Mouse (Mus musculus) embryonic facial prominence, embryonic 15.5 days (tissue): ENCODE measurements around the gene Arhgef1. TPM values are rescaled to one million over a fixed set of nuclear protein-coding genes. Genes with fewer than 3 reads are reported as not detected.

Experiments used
- ATAC-seq: fragments of 200-750 bp; cut with Nextera tagmentation; 2 replicates; pipeline ENCODE4 v1.8.0; 2017; ENCODE audit warnings: low read depth, moderate TSS enrichment; ENCODE audit not compliant: insufficient number of reproducible peaks, low FRiP score, low TSS enrichment
- H3K27ac ChIP-seq: fragments of 300-500 bp; sonication (generic); replicated peaks from 2 replicates; pipeline ENCODE4 v1.5.1; 2015; ENCODE audit warnings: mild to moderate bottlenecking, inconsistent platforms
- H3K27me3 ChIP-seq: fragments of 300-500 bp; sonication (generic); 2 replicates; pipeline ENCODE4 v1.6.1; 2015; ENCODE audit warnings: inconsistent platforms
- H3K36me3 ChIP-seq: fragments of 300-500 bp; sonication (generic); 2 replicates; pipeline ENCODE4 v1.6.1; 2015; ENCODE audit warnings: mild to moderate bottlenecking, inconsistent platforms
- H3K4me1 ChIP-seq: fragments of 300-500 bp; sonication (generic); 2 replicates; pipeline ENCODE4 v1.6.1; 2015; ENCODE audit warnings: inconsistent platforms
- H3K4me2 ChIP-seq: fragments of 300-500 bp; sonication (generic); replicated peaks from 2 replicates; pipeline ENCODE4 v1.6.1; 2015; ENCODE audit warnings: mild to moderate bottlenecking, inconsistent platforms
- H3K4me3 ChIP-seq: fragments of 300-500 bp; sonication (generic); replicated peaks from 2 replicates; pipeline ENCODE4 v1.5.1; 2015; ENCODE audit warnings: mild to moderate bottlenecking, inconsistent platforms
- H3K9ac ChIP-seq: fragments of 300-500 bp; sonication (generic); 2 replicates; pipeline ENCODE4 v1.6.1; 2015; ENCODE audit warnings: inconsistent platforms
- H3K9me3 ChIP-seq: fragments of 300-500 bp; sonication (generic); replicated peaks from 2 replicates; pipeline ENCODE4 v1.6.1; 2016; ENCODE audit warnings: inconsistent platforms
- WGBS: fragments of 180-500 bp; shearing (Covaris S2); methylation state at CpG from one replicate; pipeline ENCODE4 v1.1.7; 2015; 5-methylcytosine and 5-hydroxymethylcytosine counted together
- polyA plus RNA-seq: library from polyadenylated mRNA; unstranded; fragments of >200 nt; fragmentation: Nextera tagmentation; extraction: Ambion mirVana; gene quantifications from 2 replicates; pipeline ENCODE4 v1.2.1, GENCODE M21; 2015

Gene Arhgef1
- polyA plus RNA-seq, 1 experiment from 2014 or later, result 126 TPM

GRCm38 (mm10) chr7:24948774-24949173 lies 46.1 kb downstream of the Arhgef1 start:
- Histone ChIP-seq H3K4me2 (no peak overlapping the region), H3K36me3 (no peaks in the 10 kb centered on the region), H3K27me3 (peaks cover 100% of the 10 kb centered on the region), H3K9ac (no peak overlapping the region), H3K4me1 (peaks cover 11% of the 10 kb centered on the region), H3K9me3 (no peaks in the 10 kb centered on the region), H3K27ac (no peak overlapping the region), H3K4me3 (no peak overlapping the region)
- 1% methylated on average over 28 of the region's 29 CpGs for WGBS
- ATAC-seq, result no peak

GRCm38 (mm10) chr7:24949958-24950623 lies 47.4 kb downstream of the Arhgef1 start:
- Histone ChIP-seq H3K9ac (no peak overlapping the region), H3K4me2 (no peak overlapping the region), H3K4me1 (peaks cover 5% of the 10 kb centered on the region; the same call in 1 of the 2 replicates), H3K4me3 (no peak overlapping the region), H3K36me3 (no peaks in the 10 kb centered on the region), H3K27ac (no peak overlapping the region), H3K27me3 (peaks cover 100% of the 10 kb centered on the region), H3K9me3 (no peaks in the 10 kb centered on the region)
- WGBS, result under 1% methylated on average over 8 of the region's 8 CpGs
- ATAC-seq, result no peak

GRCm38 (mm10) chr7:24953966-24954365 lies 51.3 kb downstream of the Arhgef1 start:
- 3% methylated on average over 23 of the region's 24 CpGs for WGBS
- Histone ChIP-seq H3K27me3 (peaks cover 86% of the 10 kb centered on the region), H3K4me2 (peak overlapping the region; percentile 63), H3K9me3 (no peaks in the 10 kb centered on the region), H3K9ac (0 out of 2 replicates have a peak overlapping the region, but pooled peaks have one; percentile 12), H3K36me3 (no peaks in the 10 kb centered on the region), H3K27ac (no peak overlapping the region), H3K4me3 (peak overlapping the region; percentile 44), H3K4me1 (peaks cover 11% of the 10 kb centered on the region; the same call in 1 of the 2 replicates)
- ATAC-seq, result no peak

GRCm38 (mm10) chr7:24954450-24954849 lies 51.7 kb downstream of the Arhgef1 start:
- Histone ChIP-seq H3K4me2 (peak overlapping the region; percentile 63), H3K27me3 (peaks cover 81% of the 10 kb centered on the region), H3K27ac (no peak overlapping the region), H3K9me3 (no peaks in the 10 kb centered on the region), H3K4me1 (peaks cover 11% of the 10 kb centered on the region; the same call in 1 of the 2 replicates), H3K36me3 (no peaks in the 10 kb centered on the region), H3K9ac (peak overlapping the region; percentile 12; the same call in 1 of the 2 replicates), H3K4me3 (peak overlapping the region; percentile 44)
- 1% methylated on average over 26 of the region's 30 CpGs for WGBS
- peak; percentile 59; the same call in 1 of the 2 replicates for ATAC-seq

GRCm38 (mm10) chr7:24955226-24955625 lies 52.5 kb downstream of the Arhgef1 start:
- Histone ChIP-seq H3K27me3 (peaks cover 73% of the 10 kb centered on the region), H3K27ac (no peak overlapping the region), H3K4me2 (peak overlapping the region; percentile 63), H3K36me3 (no peaks in the 10 kb centered on the region), H3K9me3 (no peaks in the 10 kb centered on the region), H3K9ac (0 out of 2 replicates have a peak overlapping the region, but pooled peaks have one; percentile 31), H3K4me3 (peak overlapping the region; percentile 44), H3K4me1 (peaks cover 11% of the 10 kb centered on the region; the same call in 1 of the 2 replicates)
- 4% methylated on average over 29 of the region's 33 CpGs for WGBS
- no peak for ATAC-seq

- no peak overlapping the region for H3K9ac ChIP-seq
- H3K9me3 ChIP-seq, result no peaks in the 10 kb centered on the region
- WGBS, result 61% methylated on average over 2 of the region's 2 CpGs
- H3K4me2 ChIP-seq, result no peak overlapping the region
- no peak overlapping the region for H3K4me3 ChIP-seq
- no peak for ATAC-seq
- no peaks in the 10 kb centered on the region for H3K27me3 ChIP-seq
- H3K4me1 ChIP-seq, result no peaks in the 10 kb centered on the region
- peaks cover under 1% of the 10 kb centered on the region; the same call in 1 of the 2 replicates for H3K36me3 ChIP-seq
- no peak overlapping the region for H3K27ac ChIP-seq
Measured at GRCm38 (mm10) chr7:24964288-24964687, 61.6 kb downstream of the Arhgef1 start.

GRCm38 (mm10) chr7:24964897-24965535 lies 62.3 kb downstream of the Arhgef1 start:
- H3K4me1 ChIP-seq, result no peaks in the 10 kb centered on the region
- H3K27me3 ChIP-seq, result no peaks in the 10 kb centered on the region
- no peak; the same call in 1 of the 2 replicates for ATAC-seq
- H3K27ac ChIP-seq, result no peak overlapping the region
- no peak overlapping the region for H3K4me3 ChIP-seq
- 4% methylated on average over 5 of the region's 5 CpGs for WGBS
- peaks cover 8% of the 10 kb centered on the region; the same call in 1 of the 2 replicates for H3K36me3 ChIP-seq
- no peak overlapping the region for H3K4me2 ChIP-seq
- no peak overlapping the region for H3K9ac ChIP-seq
- H3K9me3 ChIP-seq, result no peaks in the 10 kb centered on the region

GRCm38 (mm10) chr7:24967966-24968365 lies 65.3 kb downstream of the Arhgef1 start:
- Histone ChIP-seq H3K4me2 (no peak overlapping the region), H3K9ac (no peak overlapping the region), H3K9me3 (no peaks in the 10 kb centered on the region), H3K4me1 (peaks cover 11% of the 10 kb centered on the region), H3K27me3 (no peaks in the 10 kb centered on the region), H3K4me3 (no peak overlapping the region), H3K27ac (no peak overlapping the region), H3K36me3 (peaks cover 13% of the 10 kb centered on the region; the same call in 1 of the 2 replicates)
- 82% methylated on average over 8 of the region's 8 CpGs for WGBS
- ATAC-seq, result no peak

- 72% methylated on average over 6 of the region's 6 CpGs for WGBS
- H3K4me1 ChIP-seq, result peaks cover 11% of the 10 kb centered on the region
- H3K36me3 ChIP-seq, result peaks cover 13% of the 10 kb centered on the region; the same call in 1 of the 2 replicates
- H3K9ac ChIP-seq, result no peak overlapping the region
- H3K4me2 ChIP-seq, result no peak overlapping the region
- no peaks in the 10 kb centered on the region for H3K9me3 ChIP-seq
- no peaks in the 10 kb centered on the region for H3K27me3 ChIP-seq
- H3K4me3 ChIP-seq, result no peak overlapping the region
- no peak for ATAC-seq
- no peak overlapping the region for H3K27ac ChIP-seq
Measured at GRCm38 (mm10) chr7:24968463-24968862, 65.8 kb downstream of the Arhgef1 start.

- H3K4me2 ChIP-seq, result no peak overlapping the region
- H3K36me3 ChIP-seq, result peaks cover 13% of the 10 kb centered on the region; the same call in 1 of the 2 replicates
- no peak overlapping the region for H3K4me3 ChIP-seq
- peaks cover 11% of the 10 kb centered on the region for H3K4me1 ChIP-seq
- H3K9ac ChIP-seq, result no peak overlapping the region
- H3K9me3 ChIP-seq, result no peaks in the 10 kb centered on the region
- WGBS, result 71% methylated on average over 12 of the region's 12 CpGs
- no peaks in the 10 kb centered on the region for H3K27me3 ChIP-seq
- no peak for ATAC-seq
- H3K27ac ChIP-seq, result no peak overlapping the region
Measured at GRCm38 (mm10) chr7:24969805-24970204, 67.1 kb downstream of the Arhgef1 start.

- H3K4me1 ChIP-seq, result peaks cover 11% of the 10 kb centered on the region
- H3K27ac ChIP-seq, result no peak overlapping the region
- 98% methylated on average over 3 of the region's 3 CpGs for WGBS
- no peak for ATAC-seq
- H3K4me3 ChIP-seq, result no peak overlapping the region
- no peak overlapping the region for H3K4me2 ChIP-seq
- H3K27me3 ChIP-seq, result no peaks in the 10 kb centered on the region
- no peak overlapping the region for H3K9ac ChIP-seq
- peaks cover 13% of the 10 kb centered on the region; the same call in 1 of the 2 replicates for H3K36me3 ChIP-seq
- H3K9me3 ChIP-seq, result no peaks in the 10 kb centered on the region
Measured at GRCm38 (mm10) chr7:24970341-24970740, 67.6 kb downstream of the Arhgef1 start.
